Mouse (Mus musculus): ENCODE data around the gene Adamts12.

- TF ChIP-seq CTCF (conservative IDR thresholded peaks at IDR 0.05; ENCODE audit: low read length): no peak
- no peak for TF ChIP-seq NANOG (IDR thresholded peaks at IDR 0.05; ENCODE audit: borderline replicate concordance, low read length)
Measured at GRCm38 (mm10) chr15:11364112-11364511, 299.5 kb downstream of the Adamts12 start.

Measured in E14TG2a.4 (cell line).